Mouse (Mus musculus) thymus, adult 2 months (tissue): ENCODE data around the gene Trpc2.

Experiments used
- CTCF ChIP-seq: fragments of 200-500 bp; IDR thresholded peaks from 2 replicates; pipeline ENCODE4 v1.5.1; 2012; ENCODE audit warnings: mild to moderate bottlenecking, control low read depth, low read length, moderate library complexity, borderline replicate concordance; ENCODE audit not compliant: control insufficient read depth, poor library complexity, insufficient read depth; ENCODE audit errors: extremely low read depth
- POLR2A ChIP-seq: fragments of 200-500 bp; IDR thresholded peaks from 2 replicates; pipeline ENCODE4 v1.6.1; 2012; ENCODE audit warnings: mild to moderate bottlenecking, low read length, control low read depth, moderate library complexity; ENCODE audit not compliant: control insufficient read depth, poor library complexity, insufficient read depth; ENCODE audit errors: extremely low read depth

DNA sequence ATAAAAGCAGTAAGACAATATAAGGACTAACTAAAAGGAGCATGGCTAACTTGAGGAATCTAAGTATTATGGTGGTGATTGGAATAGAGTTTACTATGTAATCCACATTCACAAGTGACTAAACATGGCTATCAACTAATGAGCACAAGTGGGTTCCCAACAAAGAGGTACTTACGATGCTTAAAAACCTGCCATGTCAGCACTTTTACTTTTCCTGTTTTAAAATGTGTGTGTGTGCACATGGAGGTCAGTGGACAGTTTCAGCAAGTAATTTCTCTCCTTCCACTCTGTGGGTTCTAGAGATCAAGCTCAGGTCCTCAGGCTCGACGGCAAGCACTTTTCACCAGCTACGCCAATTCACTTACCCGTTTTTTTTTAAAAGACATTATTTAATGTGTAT lies 55.0 kb downstream of the Trpc2 start:
- no peak for TF ChIP-seq CTCF
- TF ChIP-seq POLR2A, result no peak
